Mouse (Mus musculus): ENCODE measurements around the gene Hadh. TPM values are rescaled to one million over a fixed set of nuclear protein-coding genes. Genes with fewer than 3 reads are reported as not detected.

Hadh gene
- total RNA-seq, 1 experiment: 64.1 TPM

GRCm38 (mm10) chr3:131255399-131255981 is 16.4 kb downstream of the Hadh start:
- Histone ChIP-seq H3K4me1 (ENCODE audit: control insufficient read depth in 2 of 2, insufficient read depth in 2 of 2, low read length in 2 of 2, poor library complexity in 1 of 2) (peaks cover 0 to 4% of the 10 kb centered on the region in 2 experiments; a peak in 1 of 4 replicates), H3K9ac (ENCODE audit: insufficient read depth, low read depth, low read length, poor library complexity, severe bottlenecking) (no peak overlapping the region), H3K36me3 (ENCODE audit: control insufficient read depth, insufficient read depth, low read length, poor library complexity, severe bottlenecking) (peaks cover 1% of the 10 kb centered on the region; the same call in 1 of the 2 replicates), H3K27ac (ENCODE audit: insufficient read depth, low read depth, low read length, poor library complexity, severe bottlenecking) (no peak overlapping the region), H3K4me3 (ENCODE audit: insufficient read depth in 1 of 2, low read depth in 1 of 2, low read length in 2 of 2, poor library complexity in 1 of 2, severe bottlenecking in 1 of 2) (no peak overlapping the region), H3K9me3 (ENCODE audit: control insufficient read depth, insufficient read depth, low read depth, low read length) (no peaks in the 10 kb centered on the region)
- in situ Hi-C loops (cut with MboI; ENCODE audit: low sequenced_read_pairs in 2 of 2, unreplicated experiment in 2 of 2): no loop called here
- no peak for DNase-seq (ENCODE audit: low read depth, low spot score)
- TF ChIP-seq CHD2 (IDR thresholded peaks at IDR 0.05; ENCODE audit: low read depth, low read length) (no peak), ZC3H11A (IDR thresholded peaks at IDR 0.05; ENCODE audit: borderline replicate concordance, low read depth, low read length) (no peak), MAFK (IDR thresholded peaks at IDR 0.05; ENCODE audit: insufficient read depth, low read depth, low read length) (no peak), HCFC1 (IDR thresholded peaks at IDR 0.05; ENCODE audit: borderline replicate concordance, insufficient read depth, low read length) (no peak), ZNF384 (IDR thresholded peaks at IDR 0.05; ENCODE audit: low read depth, low read length) (no peak)

GRCm38 (mm10) chr3:131254991-131255390 is 16.9 kb downstream of the Hadh start:
- no peak overlapping the region for H3K27ac ChIP-seq (ENCODE audit: insufficient read depth, low read depth, low read length, poor library complexity, severe bottlenecking)
- H3K9me3 ChIP-seq (ENCODE audit: control insufficient read depth, insufficient read depth, low read depth, low read length): no peaks in the 10 kb centered on the region
- H3K4me3 ChIP-seq (ENCODE audit: insufficient read depth in 1 of 2, low read depth in 1 of 2, low read length in 2 of 2, poor library complexity in 1 of 2, severe bottlenecking in 1 of 2): no peak overlapping the region
- TF ChIP-seq HCFC1 (IDR thresholded peaks at IDR 0.05; ENCODE audit: borderline replicate concordance, insufficient read depth, low read length): no peak
- no peak for TF ChIP-seq MAFK (IDR thresholded peaks at IDR 0.05; ENCODE audit: insufficient read depth, low read depth, low read length)
- TF ChIP-seq ZNF384 (IDR thresholded peaks at IDR 0.05; ENCODE audit: low read depth, low read length): no peak
- no peak for TF ChIP-seq CHD2 (IDR thresholded peaks at IDR 0.05; ENCODE audit: low read depth, low read length)
- in situ Hi-C loops (cut with MboI; ENCODE audit: low sequenced_read_pairs in 2 of 2, unreplicated experiment in 2 of 2): no loop called here
- no peak overlapping the region for H3K9ac ChIP-seq (ENCODE audit: insufficient read depth, low read depth, low read length, poor library complexity, severe bottlenecking)
- H3K4me1 ChIP-seq (ENCODE audit: control insufficient read depth in 2 of 2, insufficient read depth in 2 of 2, low read length in 2 of 2, poor library complexity in 1 of 2): peaks cover 0 to 4% of the 10 kb centered on the region in 2 experiments; a peak in 1 of 4 replicates
- peaks cover 1% of the 10 kb centered on the region; the same call in 1 of the 2 replicates for H3K36me3 ChIP-seq (ENCODE audit: control insufficient read depth, insufficient read depth, low read length, poor library complexity, severe bottlenecking)
- DNase-seq (ENCODE audit: low read depth, low spot score): no peak

- Histone ChIP-seq H3K9me3 (ENCODE audit: control insufficient read depth, insufficient read depth, low read depth, low read length) (no peaks in the 10 kb centered on the region), H3K4me3 (ENCODE audit: insufficient read depth in 1 of 2, low read depth in 1 of 2, low read length in 2 of 2, poor library complexity in 1 of 2, severe bottlenecking in 1 of 2) (no peak overlapping the region), H3K9ac (ENCODE audit: insufficient read depth, low read depth, low read length, poor library complexity, severe bottlenecking) (no peak overlapping the region), H3K4me1 (ENCODE audit: control insufficient read depth in 2 of 2, insufficient read depth in 2 of 2, low read length in 2 of 2, poor library complexity in 1 of 2) (peaks cover 3 to 9% of the 10 kb centered on the region in 2 experiments), H3K36me3 (ENCODE audit: control insufficient read depth, insufficient read depth, low read length, poor library complexity, severe bottlenecking) (peaks cover 5% of the 10 kb centered on the region; the same call in 1 of the 2 replicates), H3K27ac (ENCODE audit: insufficient read depth, low read depth, low read length, poor library complexity, severe bottlenecking) (no peak overlapping the region)
- TF ChIP-seq CHD2 (IDR thresholded peaks at IDR 0.05; ENCODE audit: low read depth, low read length) (no peak), MAFK (IDR thresholded peaks at IDR 0.05; ENCODE audit: insufficient read depth, low read depth, low read length) (no peak), ZC3H11A (IDR thresholded peaks at IDR 0.05; ENCODE audit: borderline replicate concordance, low read depth, low read length) (no peak), ZNF384 (IDR thresholded peaks at IDR 0.05; ENCODE audit: low read depth, low read length) (no peak), HCFC1 (IDR thresholded peaks at IDR 0.05; ENCODE audit: borderline replicate concordance, insufficient read depth, low read length) (no peak)
- in situ Hi-C loops (cut with MboI; ENCODE audit: low sequenced_read_pairs in 2 of 2, unreplicated experiment in 2 of 2): no loop called here
- no peak for DNase-seq (ENCODE audit: low read depth, low spot score)
Observed at GRCm38 (mm10) chr3:131251601-131252000, 20.3 kb downstream of the Hadh start.

GRCm38 (mm10) chr3:131250978-131251377 is 20.9 kb downstream of the Hadh start:
- TF ChIP-seq MAFK (IDR thresholded peaks at IDR 0.05; ENCODE audit: insufficient read depth, low read depth, low read length) (no peak), HCFC1 (IDR thresholded peaks at IDR 0.05; ENCODE audit: borderline replicate concordance, insufficient read depth, low read length) (no peak), CHD2 (IDR thresholded peaks at IDR 0.05; ENCODE audit: low read depth, low read length) (no peak), ZNF384 (IDR thresholded peaks at IDR 0.05; ENCODE audit: low read depth, low read length) (no peak), ZC3H11A (IDR thresholded peaks at IDR 0.05; ENCODE audit: borderline replicate concordance, low read depth, low read length) (no peak)
- H3K27ac ChIP-seq (ENCODE audit: insufficient read depth, low read depth, low read length, poor library complexity, severe bottlenecking): no peak overlapping the region
- no peak overlapping the region for H3K4me3 ChIP-seq (ENCODE audit: insufficient read depth in 1 of 2, low read depth in 1 of 2, low read length in 2 of 2, poor library complexity in 1 of 2, severe bottlenecking in 1 of 2)
- H3K36me3 ChIP-seq (ENCODE audit: control insufficient read depth, insufficient read depth, low read length, poor library complexity, severe bottlenecking): peaks cover 5% of the 10 kb centered on the region; the same call in 1 of the 2 replicates
- peaks cover 4 to 15% of the 10 kb centered on the region in 2 experiments for H3K4me1 ChIP-seq (ENCODE audit: control insufficient read depth in 2 of 2, insufficient read depth in 2 of 2, low read length in 2 of 2, poor library complexity in 1 of 2)
- DNase-seq (ENCODE audit: low read depth, low spot score): no peak
- in situ Hi-C loops (cut with MboI; ENCODE audit: low sequenced_read_pairs in 2 of 2, unreplicated experiment in 2 of 2): no loop called here
- H3K9me3 ChIP-seq (ENCODE audit: control insufficient read depth, insufficient read depth, low read depth, low read length): no peaks in the 10 kb centered on the region
- no peak overlapping the region for H3K9ac ChIP-seq (ENCODE audit: insufficient read depth, low read depth, low read length, poor library complexity, severe bottlenecking)
